Mouse (Mus musculus): Measurements from ENCODE around the gene Ankub1.

The Ankub1 gene

DNA sequence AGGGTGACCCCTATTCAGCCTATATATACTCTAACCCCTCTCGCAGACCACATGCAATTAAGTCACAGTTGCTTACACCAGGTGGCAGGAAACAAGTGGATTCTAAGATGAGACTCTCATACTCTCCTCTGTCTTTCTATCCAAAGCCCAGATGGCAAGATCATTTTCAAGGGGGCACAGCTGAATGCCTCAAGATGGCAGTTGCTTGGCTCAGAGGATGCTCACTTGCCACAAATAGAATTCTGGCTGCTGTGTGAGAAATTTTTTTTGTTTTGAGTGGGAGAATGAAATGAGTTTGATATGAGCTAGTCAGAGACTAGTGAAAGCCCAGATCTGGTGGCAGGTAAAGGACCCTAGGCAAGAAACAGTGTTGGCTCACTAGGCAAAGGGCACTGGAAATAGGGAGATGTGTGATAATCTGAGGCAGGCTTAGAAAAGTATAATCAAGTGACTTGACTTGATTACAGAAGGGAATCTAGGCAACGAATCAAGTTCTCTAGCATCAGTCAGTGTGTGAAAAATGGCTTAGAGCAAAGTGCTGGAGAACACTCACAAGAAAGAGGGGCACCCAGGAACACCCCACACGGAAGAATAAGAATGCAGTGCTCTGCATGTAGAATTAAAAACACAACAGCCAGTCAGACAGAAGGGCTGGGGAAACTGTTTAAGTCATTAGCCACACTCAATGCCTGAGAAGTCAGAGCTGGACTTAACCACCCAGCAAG is 57.7 kb downstream of the Ankub1 start:
- no peak for DNase-seq

DNA sequence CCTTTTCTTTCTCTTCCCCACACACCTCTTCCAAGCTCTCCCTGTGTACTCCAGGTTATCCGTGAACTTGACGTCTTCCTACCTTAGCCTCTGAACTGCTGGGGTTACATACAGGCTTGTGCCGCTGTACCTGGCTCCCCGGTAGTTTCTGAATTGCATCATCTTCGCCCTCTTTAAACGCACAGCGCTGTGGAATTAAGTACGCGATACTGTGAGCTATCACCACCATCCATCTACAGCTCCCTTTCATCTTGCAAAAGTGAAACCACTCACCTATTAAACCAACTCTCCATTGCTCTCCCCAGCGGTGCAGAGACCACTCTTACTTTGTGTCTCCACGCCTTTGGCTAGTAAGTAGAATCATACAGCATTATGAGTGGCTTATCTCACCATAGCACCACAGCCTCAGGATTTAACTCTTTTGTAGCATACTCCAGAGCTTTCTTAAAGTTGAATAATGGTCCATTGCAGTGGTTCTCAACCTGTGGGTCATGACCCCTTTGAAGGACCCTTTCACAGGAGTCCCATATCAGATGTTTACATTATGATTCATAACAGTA is 65.6 kb downstream of the Ankub1 start:
- DNase-seq: no peak

DNA sequence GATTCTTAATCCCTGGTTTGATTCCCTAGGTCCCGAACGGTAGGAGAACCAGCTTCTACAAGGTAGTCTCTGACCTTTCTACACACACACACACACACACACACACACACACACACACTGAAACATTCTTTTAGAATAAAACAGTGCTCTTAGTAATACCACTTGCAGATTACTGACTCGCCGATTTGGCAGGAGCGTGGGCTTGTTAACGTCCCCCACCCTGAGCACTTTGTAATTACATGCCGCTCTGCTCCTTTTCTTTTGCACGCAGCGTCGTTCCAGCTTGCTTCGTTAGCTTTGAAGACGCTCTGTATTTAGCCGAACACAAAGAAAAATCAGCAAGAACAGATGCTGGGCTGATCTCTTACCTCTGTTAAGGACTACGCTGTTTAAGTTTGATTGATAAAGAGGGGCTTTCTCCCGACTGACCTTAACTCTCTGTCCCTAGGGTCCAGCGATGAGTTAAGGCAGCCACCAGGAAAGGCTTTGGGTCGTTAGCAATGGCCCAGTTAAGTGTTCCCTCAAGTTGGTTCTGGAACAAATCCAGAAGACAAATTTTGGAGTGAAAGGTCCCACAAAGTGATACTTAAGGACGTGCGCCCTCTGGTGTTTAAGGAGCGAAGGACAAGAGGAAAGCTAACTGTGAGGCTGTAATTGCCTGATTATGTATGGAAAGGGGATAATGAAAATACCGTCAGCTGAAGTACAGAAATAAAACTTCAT is 67.2 kb downstream of the Ankub1 start:
- peak; percentile 92 for DNase-seq

DNA sequence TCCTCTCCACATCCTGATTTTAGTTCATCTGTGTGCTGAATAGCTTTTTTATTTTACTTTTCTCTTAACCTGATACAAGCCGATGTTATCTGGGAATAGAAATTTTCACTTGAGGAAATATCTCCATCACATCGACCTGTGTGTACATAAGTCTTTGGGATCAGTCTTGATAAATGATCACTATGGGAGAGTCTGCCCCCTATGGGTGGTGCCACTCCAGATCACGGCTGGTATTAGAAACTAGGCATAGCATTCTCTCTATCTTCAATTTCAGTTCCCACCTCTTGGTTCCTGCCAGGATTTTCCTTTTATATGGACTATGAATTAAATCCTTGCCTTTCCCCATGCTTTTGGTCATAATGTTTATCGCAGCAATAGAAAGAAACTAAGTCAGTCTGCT is 72.9 kb downstream of the Ankub1 start:
- DNase-seq: no peak

DNA sequence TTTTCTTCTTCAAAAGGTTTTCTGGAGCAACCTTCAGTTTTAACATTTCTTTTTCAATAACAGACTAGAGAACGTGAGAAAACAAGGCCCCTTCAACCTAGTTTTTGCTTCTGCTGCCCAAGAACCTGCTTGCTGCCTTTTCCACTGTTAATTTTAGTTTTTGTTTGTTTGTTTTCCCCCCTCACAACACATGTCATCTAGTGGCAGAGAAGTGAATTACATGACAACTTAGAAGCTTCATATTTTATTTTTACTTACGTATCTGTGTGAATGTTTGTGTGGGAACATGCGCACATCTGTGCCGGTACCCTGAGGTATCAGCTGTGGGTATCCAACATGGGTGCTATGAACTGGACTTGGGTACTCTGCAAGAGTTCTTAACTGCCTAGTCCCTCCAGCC is 76.9 kb downstream of the Ankub1 start:
- peak; percentile 9 for DNase-seq

DNA sequence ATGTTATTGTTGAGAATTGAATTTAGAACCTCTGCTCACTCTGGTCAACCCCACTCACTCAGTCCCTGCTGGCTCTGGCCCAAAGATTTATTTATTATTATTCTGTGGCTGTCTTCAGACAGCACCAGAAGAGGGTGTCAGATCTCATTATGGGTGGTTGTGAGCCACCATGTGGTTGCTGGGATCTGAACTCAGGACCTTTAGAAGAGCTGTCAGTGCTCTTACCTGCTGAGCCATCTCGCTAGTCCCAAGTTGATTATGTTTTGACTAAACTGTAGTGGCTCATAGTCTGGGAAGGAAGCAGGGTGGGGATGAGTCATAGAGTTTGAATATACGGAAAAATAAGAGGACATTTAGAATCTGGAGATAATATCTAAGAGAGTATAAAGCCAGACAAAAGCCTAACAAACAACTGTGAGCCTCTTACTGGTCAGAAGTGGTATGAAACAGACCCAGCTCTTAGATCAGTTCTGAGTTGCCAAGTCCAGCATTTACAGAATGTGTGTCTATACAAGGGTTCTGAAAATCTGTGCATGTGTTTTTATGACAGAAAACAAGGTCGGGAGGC is 80.1 kb downstream of the Ankub1 start:
- DNase-seq: no peak

DNA sequence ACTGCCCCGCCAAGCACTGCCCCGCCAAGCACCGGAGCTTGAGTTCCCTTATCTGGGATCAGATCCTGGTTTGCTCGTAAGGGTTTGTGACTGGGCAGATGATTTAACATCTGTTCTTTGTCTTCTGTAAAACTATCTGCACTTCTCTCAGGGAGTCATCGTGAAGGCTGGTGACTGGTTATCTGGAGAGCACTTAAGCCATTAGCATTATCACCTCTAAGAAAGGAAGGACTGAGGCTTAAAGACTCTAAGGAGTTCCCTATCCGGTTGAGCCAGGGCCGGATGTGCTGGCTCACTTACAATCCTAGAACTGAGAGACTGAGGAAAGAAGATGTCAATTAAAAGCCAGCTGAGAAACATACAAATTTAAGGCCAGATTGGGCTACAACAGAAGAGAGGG is 80.8 kb downstream of the Ankub1 start:
- DNase-seq: no peak

All from retina, postnatal 1 day (tissue).